Mouse (Mus musculus) neural tube, embryonic 13.5 days (tissue): Measurements from ENCODE around the gene Tmcc1. TPM values are rescaled to one million over a fixed set of nuclear protein-coding genes. Genes with fewer than 3 reads are reported as not detected.

Experiments used
- ATAC-seq: fragments of 200-750 bp; cut with Nextera tagmentation; 2 replicates; pipeline ENCODE4 v1.8.0; 2017; ENCODE audit warnings: low read depth, mild to moderate bottlenecking, moderate TSS enrichment, moderate library complexity
- H3K27ac ChIP-seq: fragments of 300-500 bp; sonication (generic); replicated peaks from 2 replicates; pipeline ENCODE4 v1.5.1; 2015; ENCODE audit warnings: moderate library complexity, mild to moderate bottlenecking, inconsistent platforms
- H3K27me3 ChIP-seq: fragments of 300-500 bp; sonication (generic); 2 replicates; pipeline ENCODE4 v1.6.1; 2015; ENCODE audit warnings: mild to moderate bottlenecking, inconsistent platforms
- H3K36me3 ChIP-seq: fragments of 300-500 bp; sonication (generic); 2 replicates; pipeline ENCODE4 v1.6.1; 2015; ENCODE audit warnings: mild to moderate bottlenecking, inconsistent platforms
- H3K4me1 ChIP-seq: fragments of 300-500 bp; sonication (generic); replicated peaks from 2 replicates; pipeline ENCODE4 v1.6.1; 2015; ENCODE audit warnings: inconsistent platforms
- H3K4me2 ChIP-seq: fragments of 300-500 bp; sonication (generic); 2 replicates; pipeline ENCODE4 v1.6.1; 2015; ENCODE audit warnings: inconsistent platforms, mild to moderate bottlenecking, moderate library complexity
- H3K4me3 ChIP-seq: fragments of 300-500 bp; sonication (generic); 2 replicates; pipeline ENCODE4 v1.5.1; 2015; ENCODE audit warnings: mild to moderate bottlenecking, inconsistent platforms
- H3K9ac ChIP-seq: fragments of 300-500 bp; sonication (generic); 2 replicates; pipeline ENCODE4 v1.6.1; 2015; ENCODE audit warnings: moderate library complexity, mild to moderate bottlenecking, inconsistent platforms
- H3K9me3 ChIP-seq: fragments of 300-500 bp; sonication (generic); 2 replicates; pipeline ENCODE4 v1.6.1; 2016; ENCODE audit warnings: inconsistent platforms
- WGBS: fragments of 180-500 bp; shearing (Covaris S2); methylation state at CpG from one replicate; pipeline ENCODE4 v1.1.7; 2015; 5-methylcytosine and 5-hydroxymethylcytosine counted together
- polyA plus RNA-seq: library from polyadenylated mRNA; unstranded; fragments of >200 nt; fragmentation: Nextera tagmentation; extraction: Ambion mirVana; gene quantifications from 2 replicates; pipeline ENCODE4 v1.2.1, GENCODE M21; 2015

Gene Tmcc1
- polyA plus RNA-seq, 1 experiment from 2014 or later = 32.1 TPM

GRCm38 (mm10) chr6:116106967-116107470 is 86.3 kb downstream of the Tmcc1 start:
- H3K27ac ChIP-seq = peak overlapping the region; percentile 94
- 2% methylated on average over 6 of the region's 6 CpGs for WGBS
- peak; percentile 57 for ATAC-seq
- H3K36me3 ChIP-seq = no peaks in the 10 kb centered on the region
- H3K9ac ChIP-seq = peak overlapping the region; percentile 81
- peak overlapping the region; percentile 65 for H3K4me2 ChIP-seq
- H3K9me3 ChIP-seq = no peaks in the 10 kb centered on the region
- H3K4me1 ChIP-seq = peaks cover 42% of the 10 kb centered on the region
- H3K27me3 ChIP-seq = no peaks in the 10 kb centered on the region
- peak overlapping the region; percentile 59 for H3K4me3 ChIP-seq

DNA sequence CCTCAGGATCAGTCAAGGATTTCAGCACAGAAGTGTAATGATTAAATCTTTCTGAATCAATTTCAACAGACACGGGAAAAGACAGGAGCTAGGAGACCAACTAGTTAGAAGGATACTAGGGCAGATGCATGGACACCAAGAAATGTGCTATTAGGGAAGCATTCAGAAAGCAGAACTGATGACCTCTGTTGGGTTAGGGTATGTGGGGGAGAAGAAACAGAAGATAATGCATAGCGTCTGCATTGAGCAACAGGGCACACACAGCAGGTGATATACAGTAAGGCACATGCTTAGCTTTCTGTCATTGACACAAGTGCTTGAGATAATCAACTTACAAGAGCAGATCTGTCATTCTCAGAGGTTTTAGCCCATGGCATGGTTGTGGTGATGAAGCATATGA is 95.7 kb downstream of the Tmcc1 start:
- H3K9ac ChIP-seq = no peak overlapping the region
- ATAC-seq = no peak
- H3K4me1 ChIP-seq = 0 out of 2 replicates have a peak, but pooled peaks cover 3% of the 10 kb centered on the region
- no peaks in the 10 kb centered on the region for H3K27me3 ChIP-seq
- H3K36me3 ChIP-seq = peaks cover 8% of the 10 kb centered on the region; the same call in 1 of the 2 replicates
- no peak overlapping the region for H3K4me2 ChIP-seq
- H3K9me3 ChIP-seq = no peaks in the 10 kb centered on the region
- H3K27ac ChIP-seq = no peak overlapping the region
- 97% methylated on average over 2 of the region's 2 CpGs for WGBS
- H3K4me3 ChIP-seq = no peak overlapping the region

DNA sequence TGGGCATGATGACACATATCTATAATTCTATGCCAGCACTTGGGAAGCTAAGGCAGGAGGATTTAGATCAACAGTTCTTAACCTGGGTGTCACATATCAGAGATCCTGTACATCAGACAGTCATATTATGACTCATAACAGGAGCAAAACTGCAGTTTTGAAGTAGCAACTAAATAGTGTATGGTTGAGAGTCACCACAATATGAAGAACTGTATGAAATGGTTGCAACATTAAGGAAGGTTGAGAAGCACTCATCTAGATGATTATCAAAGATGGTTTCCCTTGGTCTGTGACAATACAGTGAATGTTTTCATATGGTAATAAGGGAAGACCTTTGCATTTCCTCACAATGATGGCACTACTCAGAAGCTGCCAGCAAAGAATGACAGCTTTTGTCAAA is 103.9 kb downstream of the Tmcc1 start:
- Histone ChIP-seq H3K9ac (no peak overlapping the region), H3K4me3 (no peak overlapping the region), H3K4me2 (no peak overlapping the region), H3K9me3 (no peaks in the 10 kb centered on the region), H3K4me1 (0 out of 2 replicates have a peak, but pooled peaks cover 3% of the 10 kb centered on the region), H3K27ac (no peak overlapping the region), H3K36me3 (no peaks in the 10 kb centered on the region), H3K27me3 (no peaks in the 10 kb centered on the region)
- no peak for ATAC-seq

GRCm38 (mm10) chr6:116086036-116086435 is 107.2 kb downstream of the Tmcc1 start:
- peaks cover 3% of the 10 kb centered on the region; the same call in 1 of the 2 replicates for H3K4me1 ChIP-seq
- no peaks in the 10 kb centered on the region for H3K27me3 ChIP-seq
- no peak for ATAC-seq
- no peaks in the 10 kb centered on the region for H3K36me3 ChIP-seq
- H3K4me2 ChIP-seq = no peak overlapping the region
- no peak overlapping the region for H3K27ac ChIP-seq
- no peaks in the 10 kb centered on the region for H3K9me3 ChIP-seq
- no peak overlapping the region for H3K9ac ChIP-seq
- no peak overlapping the region for H3K4me3 ChIP-seq
- 98% methylated on average over 1 of the region's 1 CpGs for WGBS

- 74% methylated on average over 1 of the region's 1 CpGs for WGBS
- no peak for ATAC-seq
- Histone ChIP-seq H3K4me1 (peaks cover 3% of the 10 kb centered on the region; the same call in 1 of the 2 replicates), H3K36me3 (no peaks in the 10 kb centered on the region), H3K27ac (no peak overlapping the region), H3K4me3 (no peak overlapping the region), H3K27me3 (no peaks in the 10 kb centered on the region), H3K9ac (no peak overlapping the region), H3K4me2 (no peak overlapping the region), H3K9me3 (no peaks in the 10 kb centered on the region)
Observed at GRCm38 (mm10) chr6:116082239-116082638, 111.0 kb downstream of the Tmcc1 start.

GRCm38 (mm10) chr6:116081375-116081774 is 111.9 kb downstream of the Tmcc1 start:
- H3K4me1 ChIP-seq = peaks cover 3% of the 10 kb centered on the region; the same call in 1 of the 2 replicates
- H3K27me3 ChIP-seq = no peaks in the 10 kb centered on the region
- WGBS = 32% methylated on average over 2 of the region's 2 CpGs
- H3K36me3 ChIP-seq = no peaks in the 10 kb centered on the region
- no peak overlapping the region for H3K4me3 ChIP-seq
- H3K4me2 ChIP-seq = no peak overlapping the region
- no peaks in the 10 kb centered on the region for H3K9me3 ChIP-seq
- no peak for ATAC-seq
- no peak overlapping the region for H3K9ac ChIP-seq
- no peak overlapping the region for H3K27ac ChIP-seq

- Histone ChIP-seq H3K9me3 (no peaks in the 10 kb centered on the region), H3K9ac (no peak overlapping the region), H3K4me3 (no peak overlapping the region), H3K4me2 (no peak overlapping the region), H3K27ac (no peak overlapping the region), H3K36me3 (no peaks in the 10 kb centered on the region), H3K4me1 (peaks cover 3% of the 10 kb centered on the region; the same call in 1 of the 2 replicates), H3K27me3 (no peaks in the 10 kb centered on the region)
- WGBS = 93% methylated on average over 5 of the region's 5 CpGs
- ATAC-seq = no peak
Observed at GRCm38 (mm10) chr6:116080756-116081155, 112.5 kb downstream of the Tmcc1 start.

GRCm38 (mm10) chr6:116077608-116078007 is 115.7 kb downstream of the Tmcc1 start:
- Histone ChIP-seq H3K4me1 (peaks cover 11% of the 10 kb centered on the region), H3K9me3 (no peaks in the 10 kb centered on the region), H3K4me3 (no peak overlapping the region), H3K9ac (no peak overlapping the region), H3K27me3 (no peaks in the 10 kb centered on the region), H3K4me2 (no peak overlapping the region), H3K36me3 (no peaks in the 10 kb centered on the region), H3K27ac (no peak overlapping the region)
- WGBS = 64% methylated on average over 3 of the region's 3 CpGs
- no peak for ATAC-seq

- H3K4me1 ChIP-seq = peaks cover 16% of the 10 kb centered on the region
- H3K27me3 ChIP-seq = no peaks in the 10 kb centered on the region
- no peak overlapping the region for H3K27ac ChIP-seq
- no peak overlapping the region for H3K4me3 ChIP-seq
- H3K36me3 ChIP-seq = no peaks in the 10 kb centered on the region
- no peak overlapping the region for H3K9ac ChIP-seq
- no peaks in the 10 kb centered on the region for H3K9me3 ChIP-seq
- ATAC-seq = no peak
- no peak overlapping the region for H3K4me2 ChIP-seq
Observed at GRCm38 (mm10) chr6:116074892-116075291, 118.4 kb downstream of the Tmcc1 start.

GRCm38 (mm10) chr6:116073610-116074009 is 119.7 kb downstream of the Tmcc1 start:
- 89% methylated on average over 4 of the region's 4 CpGs for WGBS
- ATAC-seq = no peak
- H3K27ac ChIP-seq = no peak overlapping the region
- no peak overlapping the region for H3K4me3 ChIP-seq
- peaks cover 16% of the 10 kb centered on the region for H3K4me1 ChIP-seq
- no peak overlapping the region for H3K9ac ChIP-seq
- H3K9me3 ChIP-seq = no peaks in the 10 kb centered on the region
- H3K36me3 ChIP-seq = no peaks in the 10 kb centered on the region
- H3K27me3 ChIP-seq = no peaks in the 10 kb centered on the region
- H3K4me2 ChIP-seq = no peak overlapping the region

- H3K4me1 ChIP-seq = peaks cover 16% of the 10 kb centered on the region
- H3K27me3 ChIP-seq = no peaks in the 10 kb centered on the region
- no peaks in the 10 kb centered on the region for H3K9me3 ChIP-seq
- peak overlapping the region; percentile 4; the same call in 1 of the 2 replicates for H3K4me2 ChIP-seq
- ATAC-seq = no peak
- no peak overlapping the region for H3K4me3 ChIP-seq
- H3K27ac ChIP-seq = peak overlapping the region; percentile 33; the same call in 1 of the 2 replicates
- WGBS = 73% methylated on average over 8 of the region's 8 CpGs
- H3K36me3 ChIP-seq = no peaks in the 10 kb centered on the region
- H3K9ac ChIP-seq = no peak overlapping the region
Observed at GRCm38 (mm10) chr6:116072746-116073261, 120.5 kb downstream of the Tmcc1 start.

DNA sequence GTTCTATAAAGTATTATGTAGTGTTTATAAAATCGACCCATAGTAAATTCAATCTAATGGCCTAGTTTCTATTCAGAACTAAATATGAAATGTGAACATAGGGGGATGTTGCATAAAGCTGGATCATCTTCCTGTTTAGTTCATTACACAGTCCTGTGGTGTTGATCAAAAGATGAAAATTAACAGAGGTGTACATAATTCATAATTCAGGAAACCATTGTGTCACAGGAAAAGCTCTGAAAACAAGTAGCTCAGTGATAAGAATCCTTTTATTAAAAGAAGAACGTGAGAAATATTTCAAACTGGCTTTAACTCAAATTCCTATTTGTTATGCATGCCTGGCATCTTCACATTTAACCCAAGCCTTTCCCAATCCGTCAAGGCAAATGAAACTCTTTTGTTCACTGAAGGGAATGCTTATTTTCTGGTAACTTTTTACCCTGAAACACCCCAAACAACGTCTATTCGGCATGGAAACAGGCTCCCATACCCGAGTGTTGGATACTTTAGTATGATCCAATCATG is 121.0 kb downstream of the Tmcc1 start:
- H3K36me3 ChIP-seq = no peaks in the 10 kb centered on the region
- no peak overlapping the region for H3K9ac ChIP-seq
- H3K27ac ChIP-seq = 0 out of 2 replicates have a peak overlapping the region, but pooled peaks have one; percentile 33

GRCm38 (mm10) chr6:116071781-116072180 is 121.5 kb downstream of the Tmcc1 start:
- 90% methylated on average over 2 of the region's 2 CpGs for WGBS
- no peaks in the 10 kb centered on the region for H3K27me3 ChIP-seq
- no peak overlapping the region for H3K9ac ChIP-seq
- no peak for ATAC-seq
- peaks cover 16% of the 10 kb centered on the region for H3K4me1 ChIP-seq
- H3K9me3 ChIP-seq = no peaks in the 10 kb centered on the region
- no peak overlapping the region for H3K27ac ChIP-seq
- H3K36me3 ChIP-seq = no peaks in the 10 kb centered on the region
- no peak overlapping the region for H3K4me3 ChIP-seq
- H3K4me2 ChIP-seq = no peak overlapping the region

More for the DNA sequence above, 121.0 kb downstream of the Tmcc1 start:
- Histone ChIP-seq H3K9me3 (no peaks in the 10 kb centered on the region), H3K27me3 (no peaks in the 10 kb centered on the region), H3K4me1 (peaks cover 16% of the 10 kb centered on the region), H3K4me2 (peak overlapping the region; percentile 4; the same call in 1 of the 2 replicates), H3K4me3 (no peak overlapping the region)
- no peak for ATAC-seq
- 42% methylated on average over 6 of the region's 6 CpGs for WGBS
